Mouse (Mus musculus): Measurements from ENCODE around the gene Vmn2r95. TPM values are rescaled to one million over a fixed set of nuclear protein-coding genes. Genes with fewer than 3 reads are reported as not detected.
"Not testable (repeated sequence)": the region's sequence is repeated elsewhere in the genome, so short reads cannot be mapped to it uniquely, and the experiment has no call there.

Gene Vmn2r95
- polyA plus RNA-seq (2015; fragmentation: Nextera tagmentation; extraction: Ambion mirVana), result not detected in 2 replicates

DNA sequence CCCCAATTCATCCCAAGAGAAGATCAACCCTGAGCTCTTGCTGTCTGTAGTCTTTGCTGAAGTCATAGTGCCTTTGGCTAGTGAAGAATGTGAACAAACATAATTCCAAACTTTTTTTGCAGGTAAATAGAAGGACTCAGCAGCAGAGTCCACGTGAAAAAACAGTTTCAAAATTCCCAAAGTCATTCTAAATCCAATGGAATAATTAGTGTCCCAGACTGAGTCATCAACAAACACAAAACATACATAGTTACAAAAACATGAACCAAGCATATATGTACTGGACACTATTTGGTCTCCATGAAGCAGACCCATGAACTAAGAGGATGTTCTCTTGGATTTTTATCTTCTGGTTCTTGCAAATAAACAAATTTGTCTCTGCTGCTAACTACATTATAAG, at the start of gene Vmn2r95:
Gene Vmn2r95 (plus strand): TSS at position 301 of the 400 bp plus-strand sequence.
- Histone ChIP-seq H3K36me3 (ENCODE audit: control insufficient read depth, insufficient read depth, low read length) (no peaks in the 10 kb centered on the region), H3K4me3 (ENCODE audit: low read length) (no peak within 1 kb of the TSS), H3K9me3 (ENCODE audit: control insufficient read depth, low read length) (no peaks in the 10 kb centered on the region), H3K4me2 (ENCODE audit: low read depth, low read length) (no peak within 1 kb of the TSS), H3K27ac (ENCODE audit: low read length) (no peak within 1 kb of the TSS), H3K27me3 (ENCODE audit: control insufficient read depth, insufficient read depth, low read depth, low read length) (no peaks in the 10 kb centered on the region), H3K4me1 (replicated peaks; ENCODE audit: control insufficient read depth, insufficient read depth, low read length) (no peaks in the 10 kb centered on the region), H3K9ac (ENCODE audit: low read length) (no peak within 1 kb of the TSS)
- no peak for ATAC-seq (ENCODE audit: low read depth)
- 16% methylated on average over 1 of the region's 1 CpGs for WGBS

DNA sequence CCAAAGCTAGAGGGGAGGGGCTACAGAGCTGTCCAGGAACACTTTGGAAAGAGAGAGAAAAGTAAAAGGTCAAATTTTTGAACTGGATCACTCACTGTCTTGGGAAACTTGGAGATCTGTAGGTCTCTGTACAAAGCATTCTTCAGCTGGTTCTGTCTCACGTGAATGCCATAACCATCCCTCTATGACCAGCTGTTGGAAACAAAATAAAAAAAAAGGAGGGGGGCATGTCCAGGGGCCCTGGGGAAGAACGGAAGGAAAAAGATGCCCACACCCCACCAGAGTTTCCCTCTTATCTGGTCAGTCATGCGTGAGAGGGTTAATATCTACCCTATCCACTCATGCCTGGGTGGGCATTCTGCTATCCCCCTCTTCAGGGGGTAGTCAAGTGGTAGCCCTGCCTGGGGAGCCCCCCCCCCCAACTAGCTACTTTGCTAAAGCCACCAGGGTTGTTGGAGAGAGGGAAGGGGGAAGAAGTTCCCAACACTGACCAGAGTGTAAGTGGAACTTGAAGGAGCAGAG, 31.8 kb downstream of the Vmn2r95 start:
- Histone ChIP-seq H3K27ac (ENCODE audit: low read length) (no peak overlapping the region), H3K4me3 (ENCODE audit: low read length) (no peak overlapping the region), H3K9ac (ENCODE audit: low read length) (no peak overlapping the region), H3K4me1 (replicated peaks; ENCODE audit: control insufficient read depth, insufficient read depth, low read length) (no peaks in the 10 kb centered on the region), H3K36me3 (ENCODE audit: control insufficient read depth, insufficient read depth, low read length) (no peaks in the 10 kb centered on the region), H3K4me2 (ENCODE audit: low read depth, low read length) (no peak overlapping the region), H3K27me3 (ENCODE audit: control insufficient read depth, insufficient read depth, low read depth, low read length) (no peaks in the 10 kb centered on the region), H3K9me3 (ENCODE audit: control insufficient read depth, low read length) (no peaks in the 10 kb centered on the region)
- 72% methylated on average over 3 of the region's 3 CpGs for WGBS
- ATAC-seq (ENCODE audit: low read depth), result no peak

DNA sequence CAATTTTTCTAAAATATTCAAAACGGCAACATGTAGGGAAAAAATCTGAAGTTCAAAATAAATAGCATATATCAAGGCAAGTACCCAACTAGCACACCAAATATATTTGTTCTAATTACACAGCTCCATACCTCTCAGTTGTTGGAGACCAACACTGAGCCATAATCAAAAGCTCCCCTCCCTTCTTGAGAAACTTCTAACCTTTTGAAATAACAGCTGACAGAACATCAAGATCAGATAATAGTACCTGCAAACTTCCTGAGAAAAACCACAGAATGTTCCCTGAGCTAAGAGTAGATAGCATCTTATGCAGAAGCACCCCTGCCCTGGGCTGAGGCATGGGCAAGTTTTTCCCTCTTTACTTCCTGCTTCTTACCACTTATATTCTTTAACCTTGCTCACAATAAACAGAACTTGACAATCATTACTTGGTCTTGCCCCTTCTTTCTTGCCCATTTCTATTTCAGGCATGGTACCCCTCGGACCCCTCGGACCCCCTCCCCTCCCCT, 34.3 kb downstream of the Vmn2r95 start:
- H3K9ac ChIP-seq (ENCODE audit: low read length); H3K4me1 ChIP-seq (replicated peaks; ENCODE audit: control insufficient read depth, insufficient read depth, low read length); H3K27ac ChIP-seq (ENCODE audit: low read length); H3K36me3 ChIP-seq (ENCODE audit: control insufficient read depth, insufficient read depth, low read length); H3K4me3 ChIP-seq (ENCODE audit: low read length); ATAC-seq (ENCODE audit: low read depth); H3K9me3 ChIP-seq (ENCODE audit: control insufficient read depth, low read length); H3K27me3 ChIP-seq (ENCODE audit: control insufficient read depth, insufficient read depth, low read depth, low read length); H3K4me2 ChIP-seq (ENCODE audit: low read depth, low read length): not testable (repeated sequence)
- 85% methylated on average over 3 of the region's 3 CpGs for WGBS

GRCm38 (mm10) chr17:18462695-18463094, 38.8 kb downstream of the Vmn2r95 start:
- no peaks in the 10 kb centered on the region for H3K36me3 ChIP-seq (ENCODE audit: control insufficient read depth, insufficient read depth, low read length)
- no peaks in the 10 kb centered on the region for H3K27me3 ChIP-seq (ENCODE audit: control insufficient read depth, insufficient read depth, low read depth, low read length)
- no peak overlapping the region for H3K4me3 ChIP-seq (ENCODE audit: low read length)
- H3K9ac ChIP-seq (ENCODE audit: low read length), result no peak overlapping the region
- no peak overlapping the region for H3K4me2 ChIP-seq (ENCODE audit: low read depth, low read length)
- H3K9me3 ChIP-seq (ENCODE audit: control insufficient read depth, low read length), result peaks cover 4% of the 10 kb centered on the region; the same call in 1 of the 2 replicates
- ATAC-seq (ENCODE audit: low read depth), result no peak
- no peak overlapping the region for H3K27ac ChIP-seq (ENCODE audit: low read length)
- H3K4me1 ChIP-seq (replicated peaks; ENCODE audit: control insufficient read depth, insufficient read depth, low read length), result no peaks in the 10 kb centered on the region

GRCm38 (mm10) chr17:18479885-18480284, 56.0 kb downstream of the Vmn2r95 start:
- Histone ChIP-seq H3K9ac (ENCODE audit: low read length) (no peak overlapping the region), H3K9me3 (ENCODE audit: control insufficient read depth, low read length) (peaks cover 4% of the 10 kb centered on the region; the same call in 1 of the 2 replicates), H3K27ac (ENCODE audit: low read length) (no peak overlapping the region), H3K36me3 (ENCODE audit: control insufficient read depth, insufficient read depth, low read length) (no peaks in the 10 kb centered on the region), H3K4me1 (replicated peaks; ENCODE audit: control insufficient read depth, insufficient read depth, low read length) (no peaks in the 10 kb centered on the region), H3K27me3 (ENCODE audit: control insufficient read depth, insufficient read depth, low read depth, low read length) (no peaks in the 10 kb centered on the region), H3K4me3 (ENCODE audit: low read length) (no peak overlapping the region), H3K4me2 (ENCODE audit: low read depth, low read length) (no peak overlapping the region)
- ATAC-seq (ENCODE audit: low read depth), result no peak
- 38% methylated on average over 1 of the region's 1 CpGs for WGBS

Other genes with a start within 250 kb of the Vmn2r95 start
- not detected in 2 replicates for gene Vmn2r94, start 146.3 kb upstream of the Vmn2r95 start, polyA plus RNA-seq (2015; fragmentation: Nextera tagmentation; extraction: Ambion mirVana)
- not detected in 2 replicates for gene Vmn2r93, start 126.0 kb upstream of the Vmn2r95 start, polyA plus RNA-seq (2015; fragmentation: Nextera tagmentation; extraction: Ambion mirVana)
- gene Vmn2r96, start 149.1 kb downstream of the Vmn2r95 start, polyA plus RNA-seq (2015; fragmentation: Nextera tagmentation; extraction: Ambion mirVana), result not detected in 2 replicates

Data from lung, embryonic 16.5 days (tissue).